Mouse (Mus musculus) olfactory bulb, adult 2 months (tissue): ENCODE results near the gene Snrk.

Source experiments
- CTCF ChIP-seq: fragments of 200-500 bp; IDR thresholded peaks from 2 replicates; pipeline ENCODE4 v1.5.1; 2012; ENCODE audit warnings: low read depth, mild to moderate bottlenecking, low read length, moderate library complexity; ENCODE audit not compliant: insufficient read depth
- POLR2A ChIP-seq: fragments of 200-500 bp; IDR thresholded peaks from 2 replicates; pipeline ENCODE4 v1.6.1; 2012; ENCODE audit warnings: mild to moderate bottlenecking, low read depth, low read length, moderate library complexity; ENCODE audit not compliant: insufficient read depth

- TF ChIP-seq CTCF = no peak
- TF ChIP-seq POLR2A = no peak
These were observed 31.3 kb downstream of the Snrk start for GRCm38 (mm10) chr9:122148356-122148755.
